Mouse (Mus musculus): Measurements from ENCODE around the gene F8. TPM values are rescaled to one million over a fixed set of nuclear protein-coding genes. Genes with fewer than 3 reads are reported as not detected.
"Not testable (repeated sequence)": the region's sequence is repeated elsewhere in the genome, so short reads cannot be mapped to it uniquely, and the experiment has no call there.

Gene F8
- polyA plus RNA-seq, 1 experiment: 0.01 TPM

DNA sequence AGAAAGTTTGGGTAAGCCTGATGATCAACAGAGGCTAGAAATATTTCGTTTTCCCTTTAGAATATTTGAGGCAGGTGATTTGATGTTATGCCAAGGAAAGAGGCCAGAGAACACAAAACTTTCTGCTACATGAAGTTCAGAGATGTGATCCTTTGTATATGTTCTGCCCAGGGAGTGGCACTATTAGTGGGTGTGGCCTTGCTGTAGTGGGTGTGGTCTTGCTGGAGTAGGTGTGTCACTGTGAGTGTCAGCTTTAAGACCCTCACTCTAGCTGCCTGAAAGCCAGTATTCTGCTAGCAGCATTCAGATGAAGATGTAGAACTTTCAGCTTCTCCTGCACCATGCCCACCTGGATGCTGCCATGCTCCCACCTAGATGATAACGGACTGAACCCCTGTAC, 232.1 kb downstream of the F8 start:
- Histone ChIP-seq H3K27me3 (ENCODE audit: control insufficient read depth) (peaks cover 3% of the 10 kb centered on the region; the same call in 1 of the 2 replicates), H3K36me3 (ENCODE audit: control insufficient read depth) (no peaks in the 10 kb centered on the region), H3K9me3 (ENCODE audit: control insufficient read depth, low read length) (no peaks in the 10 kb centered on the region), H3K4me3 (replicated peaks) (no peak overlapping the region), H3K4me1 (ENCODE audit: control insufficient read depth) (peaks cover 12% of the 10 kb centered on the region)
- no peak for TF ChIP-seq TAL1 (IDR thresholded peaks at IDR 0.05; ENCODE audit: low read length)
- no peak for TF ChIP-seq GATA1 (IDR thresholded peaks at IDR 0.05; ENCODE audit: low read length)

DNA sequence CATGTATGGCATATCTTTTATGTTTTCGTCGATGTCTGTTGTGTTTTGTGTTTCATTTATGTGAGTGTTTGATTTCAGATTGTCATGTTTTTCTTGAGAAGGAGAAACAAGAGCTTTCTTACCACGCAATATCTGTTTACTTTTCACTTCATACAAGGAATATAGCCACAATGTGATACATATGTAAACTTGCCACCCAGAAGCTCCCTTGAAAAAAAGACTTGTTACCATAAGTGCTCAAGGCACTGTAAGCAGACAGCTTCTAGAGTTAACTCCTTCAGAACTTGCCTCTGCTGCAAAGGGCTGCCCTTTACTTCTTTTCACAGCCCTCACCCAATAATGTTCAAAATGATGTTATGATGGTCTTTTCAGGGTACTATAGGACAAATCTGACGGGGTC, 234.0 kb downstream of the F8 start:
- Histone ChIP-seq H3K36me3 (ENCODE audit: control insufficient read depth) (no peaks in the 10 kb centered on the region), H3K4me1 (ENCODE audit: control insufficient read depth) (peaks cover 12% of the 10 kb centered on the region), H3K9me3 (ENCODE audit: control insufficient read depth, low read length) (no peaks in the 10 kb centered on the region), H3K27me3 (ENCODE audit: control insufficient read depth) (peaks cover 8% of the 10 kb centered on the region), H3K4me3 (replicated peaks) (no peak overlapping the region)
- no peak for TF ChIP-seq TAL1 (IDR thresholded peaks at IDR 0.05; ENCODE audit: low read length)
- TF ChIP-seq GATA1 (IDR thresholded peaks at IDR 0.05; ENCODE audit: low read length): no peak

DNA sequence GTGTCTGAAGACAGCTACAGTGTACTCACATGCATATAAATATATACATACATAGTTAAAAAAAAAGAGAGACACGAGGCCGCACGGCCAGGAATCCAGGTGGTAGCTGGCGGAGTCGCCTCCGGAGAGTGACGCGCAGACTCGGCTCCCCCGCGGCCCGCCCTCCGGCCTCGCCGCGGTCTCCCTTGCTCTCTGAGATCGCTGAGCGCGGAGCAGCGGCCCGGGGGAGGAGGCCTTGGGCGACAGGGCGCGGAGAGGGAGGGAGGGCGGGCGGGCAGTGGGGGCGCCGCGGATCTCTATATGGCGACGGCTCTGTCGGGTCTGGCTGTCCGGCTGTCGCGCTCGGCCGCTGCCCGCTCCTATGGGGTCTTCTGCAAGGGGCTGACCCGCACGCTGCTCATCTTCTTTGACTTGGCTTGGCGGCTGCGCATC, 239.3 kb downstream of the F8 start:
- peak overlapping the region; percentile 39 for H3K4me3 ChIP-seq (replicated peaks)
- not testable (repeated sequence) for H3K9me3 ChIP-seq (ENCODE audit: control insufficient read depth, low read length); H3K27me3 ChIP-seq (ENCODE audit: control insufficient read depth); H3K4me1 ChIP-seq (ENCODE audit: control insufficient read depth); H3K36me3 ChIP-seq (ENCODE audit: control insufficient read depth)

DNA sequence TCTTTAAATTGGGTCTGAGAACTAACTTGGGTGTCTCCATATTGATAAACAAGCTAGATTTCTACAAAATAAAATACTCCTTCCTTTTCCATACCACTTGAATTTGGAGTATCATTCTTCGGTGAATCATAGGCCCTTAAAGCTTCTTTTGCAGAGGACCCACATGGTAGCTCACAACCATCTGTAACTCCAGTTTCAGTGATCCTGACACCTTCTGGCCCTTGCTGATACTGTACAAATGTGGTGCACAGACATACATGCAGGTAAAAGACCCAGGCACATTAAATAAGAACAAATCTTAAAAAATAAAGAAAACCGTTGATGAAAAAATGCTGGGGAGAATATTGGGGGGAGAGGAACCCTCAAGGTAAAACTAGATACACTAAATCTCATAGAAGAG, 244.2 kb downstream of the F8 start:
- no peak overlapping the region for H3K4me3 ChIP-seq (replicated peaks)
- H3K4me1 ChIP-seq (ENCODE audit: control insufficient read depth): peaks cover 18% of the 10 kb centered on the region
- no peaks in the 10 kb centered on the region for H3K27me3 ChIP-seq (ENCODE audit: control insufficient read depth)
- H3K36me3 ChIP-seq (ENCODE audit: control insufficient read depth): no peaks in the 10 kb centered on the region
- TF ChIP-seq GATA1 (IDR thresholded peaks at IDR 0.05; ENCODE audit: low read length) (no peak), TAL1 (IDR thresholded peaks at IDR 0.05; ENCODE audit: low read length) (no peak)
- H3K9me3 ChIP-seq (ENCODE audit: control insufficient read depth, low read length): no peaks in the 10 kb centered on the region

DNA sequence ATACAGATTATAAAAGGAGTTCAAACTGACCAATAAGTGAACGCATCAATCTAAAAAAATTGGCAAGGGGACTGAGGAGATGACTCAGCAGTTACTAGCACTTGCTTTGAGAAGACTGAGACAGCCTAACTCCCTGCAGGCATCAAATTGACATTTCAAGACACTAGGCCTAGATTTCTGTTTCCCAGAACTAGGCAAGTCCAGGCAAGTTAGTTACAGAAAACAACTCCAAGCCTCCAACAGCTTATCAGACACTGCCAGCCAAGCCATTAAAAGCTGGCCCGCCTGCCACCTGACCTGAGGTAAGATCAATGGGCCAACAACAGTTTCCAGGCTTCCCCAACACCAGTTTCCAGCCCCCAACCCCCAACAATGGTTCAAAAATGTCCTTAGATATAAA, 244.7 kb downstream of the F8 start:
- no peak overlapping the region for H3K4me3 ChIP-seq (replicated peaks)
- no peaks in the 10 kb centered on the region for H3K27me3 ChIP-seq (ENCODE audit: control insufficient read depth)
- 0 out of 3 replicates have a peak, but pooled peaks have one; percentile 24 for TF ChIP-seq TAL1 (IDR thresholded peaks at IDR 0.05; ENCODE audit: low read length)
- no peak for TF ChIP-seq GATA1 (IDR thresholded peaks at IDR 0.05; ENCODE audit: low read length)
- peaks cover 18% of the 10 kb centered on the region for H3K4me1 ChIP-seq (ENCODE audit: control insufficient read depth)
- H3K9me3 ChIP-seq (ENCODE audit: control insufficient read depth, low read length): no peaks in the 10 kb centered on the region
- H3K36me3 ChIP-seq (ENCODE audit: control insufficient read depth): no peaks in the 10 kb centered on the region

DNA sequence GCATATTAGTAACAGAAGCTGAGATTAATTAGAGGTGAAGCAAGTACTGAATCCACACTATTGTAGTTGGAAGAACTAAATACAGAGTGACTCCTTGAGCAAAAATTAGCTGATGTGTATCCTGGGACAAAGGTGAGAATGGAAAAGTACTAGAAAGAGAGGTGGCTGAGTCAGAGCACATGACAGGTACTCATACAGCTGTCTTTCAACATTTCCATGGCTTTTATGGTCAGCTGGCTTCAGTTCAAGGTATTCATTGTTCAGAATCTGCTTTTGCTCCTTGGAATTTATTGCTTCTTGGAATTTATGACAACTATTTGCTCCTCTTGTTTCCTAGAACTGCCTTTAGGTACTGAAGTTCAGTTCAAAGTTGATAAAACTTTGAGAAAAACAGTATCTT, 245.5 kb downstream of the F8 start:
- no peaks in the 10 kb centered on the region for H3K27me3 ChIP-seq (ENCODE audit: control insufficient read depth)
- H3K4me1 ChIP-seq (ENCODE audit: control insufficient read depth): peaks cover 20% of the 10 kb centered on the region
- no peak overlapping the region for H3K4me3 ChIP-seq (replicated peaks)
- no peak for TF ChIP-seq TAL1 (IDR thresholded peaks at IDR 0.05; ENCODE audit: low read length)
- no peak for TF ChIP-seq GATA1 (IDR thresholded peaks at IDR 0.05; ENCODE audit: low read length)
- H3K9me3 ChIP-seq (ENCODE audit: control insufficient read depth, low read length): no peaks in the 10 kb centered on the region
- no peaks in the 10 kb centered on the region for H3K36me3 ChIP-seq (ENCODE audit: control insufficient read depth)

DNA sequence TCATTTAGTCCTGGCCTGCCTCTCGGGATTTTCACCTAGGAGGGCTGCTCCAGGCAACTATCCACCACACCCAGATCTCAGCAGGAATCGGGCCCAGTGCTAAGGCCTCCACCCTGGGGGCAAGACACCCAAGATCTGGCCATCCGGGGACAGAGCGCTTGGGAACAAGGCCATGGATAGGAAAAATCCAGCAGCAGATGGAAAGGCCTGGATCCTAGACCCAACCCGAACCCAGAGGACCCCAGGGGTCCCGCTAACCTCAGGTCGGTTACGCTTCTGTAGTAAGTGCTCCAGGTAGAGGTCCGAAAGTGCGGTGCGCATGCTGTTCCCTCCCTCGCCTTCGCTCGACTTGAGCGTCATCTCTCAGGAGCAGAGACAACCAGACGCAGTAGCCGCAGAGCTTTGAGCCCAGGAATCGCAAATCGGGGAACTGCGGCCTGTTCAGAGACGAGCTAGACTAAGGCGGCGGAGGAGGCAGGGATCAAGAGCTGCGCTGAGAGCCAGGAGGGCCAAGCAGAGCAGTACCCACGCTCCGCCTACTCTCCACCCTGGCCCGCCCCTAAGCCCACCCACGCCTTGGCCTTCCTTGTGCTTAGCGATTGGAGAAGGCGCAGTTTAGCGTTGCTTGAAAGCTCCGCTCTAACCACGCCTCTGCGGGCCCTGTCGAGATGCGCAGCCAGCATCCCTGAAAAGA, 251.8 kb downstream of the F8 start, which contains the start of gene Mpp1:
Gene Mpp1 (minus strand): TSS at position 550 of the 694 bp plus-strand sequence.
- TF ChIP-seq TAL1 (IDR thresholded peaks at IDR 0.05; ENCODE audit: low read length) (no peak), GATA1 (IDR thresholded peaks at IDR 0.05; ENCODE audit: low read length) (no peak)
- H3K4me3 ChIP-seq (replicated peaks): peak within 1 kb of the TSS; percentile 87
- H3K4me1 ChIP-seq (ENCODE audit: control insufficient read depth): peaks cover 34% of the 10 kb centered on the region
- no peaks in the 10 kb centered on the region; the same call in 1 of the 2 replicates for H3K27me3 ChIP-seq (ENCODE audit: control insufficient read depth)
- peaks cover 34% of the 10 kb centered on the region for H3K36me3 ChIP-seq (ENCODE audit: control insufficient read depth)
- H3K9me3 ChIP-seq (ENCODE audit: control insufficient read depth, low read length): no peaks in the 10 kb centered on the region; the same call in 1 of the 2 replicates

DNA sequence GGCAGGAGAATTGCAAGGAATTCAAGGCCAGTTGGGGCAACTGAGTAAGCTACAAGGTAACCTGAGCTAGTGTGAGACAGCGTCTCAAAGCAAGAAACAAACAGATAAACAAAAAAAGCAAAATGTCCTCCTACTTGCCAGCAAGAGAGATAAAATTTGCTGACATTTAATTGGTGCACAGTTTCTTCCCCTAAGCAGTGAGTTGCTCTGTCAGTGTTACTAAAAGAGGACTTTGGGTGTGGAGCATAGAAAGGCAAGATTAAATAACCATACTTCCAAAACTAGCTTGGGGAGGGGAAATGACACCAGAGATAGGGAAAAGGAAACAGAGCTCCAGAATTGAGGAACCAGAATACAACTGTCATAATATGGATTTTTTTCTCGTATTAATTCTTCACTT, 252.9 kb downstream of the F8 start:
- H3K4me3 ChIP-seq (replicated peaks): peak overlapping the region; percentile 87

DNA sequence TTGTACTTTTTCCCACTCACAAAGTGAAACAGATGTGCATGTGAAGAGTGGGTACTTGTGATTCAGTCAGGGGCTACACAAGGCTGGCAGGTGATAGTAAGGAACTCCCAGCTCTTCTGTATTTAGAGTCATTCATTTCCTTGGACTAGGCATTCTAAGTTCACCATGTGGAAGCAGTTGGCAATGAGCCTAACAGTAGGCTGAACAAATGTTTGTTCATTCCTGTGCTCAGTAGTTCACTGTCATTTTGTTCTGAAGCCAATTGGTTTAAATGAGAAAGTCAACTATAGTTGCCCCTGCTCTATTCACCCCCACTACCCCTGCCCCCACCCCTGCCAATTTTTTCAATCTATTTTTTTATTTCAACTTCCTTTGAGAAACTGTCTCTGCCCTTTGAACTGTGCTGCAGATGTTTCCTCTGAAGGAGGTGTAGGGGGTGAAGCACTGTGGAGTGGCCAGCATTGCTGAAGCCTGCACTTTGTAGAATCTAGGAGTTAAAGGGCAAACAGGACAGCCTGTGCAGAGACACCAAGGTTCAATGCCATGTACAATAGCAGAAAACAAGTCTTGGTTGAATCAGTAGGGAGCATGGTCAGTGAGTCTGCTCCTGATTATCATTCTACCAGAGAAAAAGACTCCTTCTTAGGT, 254.0 kb downstream of the F8 start:
- Histone ChIP-seq H3K36me3 (ENCODE audit: control insufficient read depth) (peaks cover 55% of the 10 kb centered on the region), H3K9me3 (ENCODE audit: control insufficient read depth, low read length) (no peaks in the 10 kb centered on the region; the same call in 1 of the 2 replicates), H3K27me3 (ENCODE audit: control insufficient read depth) (no peaks in the 10 kb centered on the region; the same call in 1 of the 2 replicates), H3K4me3 (replicated peaks) (peak overlapping the region; percentile 87), H3K4me1 (ENCODE audit: control insufficient read depth) (peaks cover 34% of the 10 kb centered on the region)
- TF ChIP-seq GATA1 (IDR thresholded peaks at IDR 0.05; ENCODE audit: low read length): no peak
- no peak for TF ChIP-seq TAL1 (IDR thresholded peaks at IDR 0.05; ENCODE audit: low read length)

More for the DNA sequence above, 252.9 kb downstream of the F8 start:
- H3K27me3 ChIP-seq (ENCODE audit: control insufficient read depth): no peaks in the 10 kb centered on the region; the same call in 1 of the 2 replicates
- peak; percentile 66 for TF ChIP-seq GATA1 (IDR thresholded peaks at IDR 0.05; ENCODE audit: low read length)
- TF ChIP-seq TAL1 (IDR thresholded peaks at IDR 0.05; ENCODE audit: low read length): no peak
- peaks cover 45% of the 10 kb centered on the region for H3K36me3 ChIP-seq (ENCODE audit: control insufficient read depth)
- H3K4me1 ChIP-seq (ENCODE audit: control insufficient read depth): peaks cover 34% of the 10 kb centered on the region
- H3K9me3 ChIP-seq (ENCODE audit: control insufficient read depth, low read length): no peaks in the 10 kb centered on the region; the same call in 1 of the 2 replicates

Data from erythroblast, embryonic 14.5 days (primary cell).